Mouse (Mus musculus): ENCODE measurements at regions not wholly inside any gene's neighbourhood (a gene's known extent, or its start where the extent isn't known, plus 50 kb on each side); places are given as distances from the start of the nearest gene placed in this dataset.
"Not testable (repeated sequence)": the region's sequence is repeated elsewhere in the genome, so short reads cannot be mapped to it uniquely, and the experiment has no call there.

DNA sequence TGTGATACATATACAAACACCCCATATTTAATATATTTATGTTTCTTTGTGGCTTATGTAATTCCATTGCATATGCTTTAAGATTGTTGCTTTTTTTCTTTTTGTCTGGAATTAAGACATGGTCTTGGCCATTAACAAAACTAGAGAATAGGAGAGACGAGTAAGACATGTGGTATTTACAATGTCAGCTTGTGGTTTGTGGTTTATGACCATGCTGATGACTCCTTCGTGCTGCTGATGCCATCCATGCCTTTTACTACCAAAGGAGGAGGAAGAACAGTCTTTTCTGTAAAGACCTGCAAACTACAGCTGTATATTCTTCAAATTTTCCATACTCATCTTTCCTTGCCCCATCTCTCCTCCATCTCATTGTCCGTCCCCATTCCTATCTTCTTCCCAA lies 552.7 kb downstream of the Hdgfl1 start:
- no peak for DNase-seq

DNA sequence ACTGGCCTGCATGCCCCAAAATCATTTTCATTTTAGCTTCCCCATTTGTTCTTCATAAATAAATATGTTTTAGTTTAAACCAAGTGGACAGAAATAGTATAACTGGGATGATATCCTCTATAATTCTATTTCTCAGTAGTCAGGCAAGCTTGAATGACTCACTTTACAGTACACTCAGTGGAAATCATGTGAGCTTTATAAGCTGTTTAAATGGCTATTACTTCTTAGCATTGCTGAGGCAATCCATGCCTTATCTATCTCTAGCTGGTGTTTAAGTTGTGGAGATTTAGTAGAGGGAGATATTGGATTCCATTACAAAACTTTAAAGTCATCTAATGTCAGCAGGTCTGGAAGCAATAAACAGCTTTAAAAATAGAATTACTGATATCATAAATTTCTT lies 553.4 kb downstream of the Hdgfl1 start:
- no peak for DNase-seq

DNA sequence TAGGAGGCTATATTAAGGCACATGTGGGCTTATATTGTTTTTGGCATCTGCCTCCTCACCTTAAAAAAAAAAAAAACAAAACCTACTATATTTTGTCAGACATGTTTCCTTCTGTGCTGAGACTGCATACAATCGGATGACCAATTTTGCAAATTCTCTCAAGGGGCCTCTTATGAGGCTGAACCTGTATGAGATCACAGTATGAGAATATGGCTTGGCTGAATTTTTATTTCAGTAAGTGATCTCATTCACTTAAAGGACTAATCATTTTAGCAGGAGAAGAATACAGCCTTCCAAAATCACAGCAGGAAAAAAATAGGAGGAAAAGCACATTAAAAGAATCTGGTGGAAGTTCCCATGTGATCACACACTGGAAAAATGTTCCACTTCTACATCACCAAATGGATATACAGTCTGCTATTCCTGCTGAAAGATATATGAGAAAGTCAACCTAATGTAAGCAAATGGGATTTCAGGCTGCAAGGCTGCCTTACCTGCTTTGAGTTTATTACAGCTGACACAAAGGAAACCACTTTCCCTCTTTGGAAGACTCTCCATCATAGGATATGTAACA lies 564.3 kb downstream of the Hdgfl1 start:
- no peak for DNase-seq

DNA sequence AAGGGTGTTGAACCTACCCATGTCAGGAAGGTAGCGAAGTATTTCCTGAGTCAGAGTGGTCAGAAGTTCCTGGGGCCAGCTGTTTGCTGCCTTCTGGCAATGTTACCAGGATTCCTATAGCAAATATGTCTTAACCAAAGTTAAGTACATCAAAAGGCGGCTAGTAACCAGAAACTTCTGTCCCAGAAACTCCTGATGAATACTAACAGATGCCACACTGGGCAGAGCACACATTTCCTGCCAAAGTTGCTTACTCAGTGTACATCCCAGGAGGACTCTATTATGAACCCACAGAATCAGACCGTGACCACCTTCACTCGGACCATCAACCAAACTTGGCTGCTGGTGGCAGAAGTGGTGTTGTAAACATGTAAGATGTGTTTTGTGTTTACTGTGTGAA lies 575.3 kb downstream of the Hdgfl1 start:
- no peak for DNase-seq

DNA sequence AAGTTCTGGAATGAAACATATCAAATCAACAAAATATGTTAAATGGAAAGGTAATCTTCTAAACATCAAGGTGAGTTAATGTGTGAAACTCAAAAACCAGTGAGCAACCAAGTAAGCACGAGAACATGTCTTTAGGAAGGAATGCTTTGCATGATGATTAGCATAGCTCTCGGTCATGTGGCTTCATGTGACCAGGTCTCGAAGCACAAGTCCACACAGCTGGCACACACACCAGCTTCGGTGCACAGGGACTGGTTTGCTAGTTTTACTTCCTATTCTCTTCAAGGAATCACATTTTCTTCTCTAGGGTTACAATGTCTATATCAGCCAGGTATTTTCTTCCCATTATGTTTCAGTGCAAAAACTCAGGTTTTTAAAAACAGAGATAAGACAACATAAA lies 586.1 kb downstream of the Hdgfl1 start:
- no peak for DNase-seq

DNA sequence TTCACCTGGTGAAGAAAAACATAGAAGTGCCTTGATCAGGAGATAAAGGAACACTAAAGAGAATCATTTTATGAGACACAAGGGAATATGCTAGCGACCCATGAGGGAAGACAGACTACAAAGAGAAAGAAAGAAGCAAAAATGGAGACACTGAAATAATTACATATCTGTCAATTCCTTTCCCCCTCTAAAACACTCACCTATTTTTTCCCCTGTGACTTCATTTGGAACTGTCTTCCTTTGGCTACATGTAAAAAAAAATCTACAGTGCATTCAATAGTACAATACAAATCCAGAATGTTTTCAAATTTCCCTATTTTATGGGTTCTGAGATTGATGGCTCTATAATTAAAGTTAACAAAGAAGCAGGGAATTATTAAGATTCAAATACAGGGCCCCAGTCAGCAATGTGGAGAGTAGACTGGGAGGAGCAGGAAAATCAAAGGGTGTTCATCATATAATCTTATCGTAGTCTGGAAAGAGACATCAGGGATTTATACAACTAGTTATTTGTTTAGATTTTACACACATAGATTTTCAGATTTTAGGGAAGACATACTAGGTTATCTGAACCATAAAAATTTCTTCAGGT lies 598.0 kb downstream of the Hdgfl1 start:
- DNase-seq, result no peak

DNA sequence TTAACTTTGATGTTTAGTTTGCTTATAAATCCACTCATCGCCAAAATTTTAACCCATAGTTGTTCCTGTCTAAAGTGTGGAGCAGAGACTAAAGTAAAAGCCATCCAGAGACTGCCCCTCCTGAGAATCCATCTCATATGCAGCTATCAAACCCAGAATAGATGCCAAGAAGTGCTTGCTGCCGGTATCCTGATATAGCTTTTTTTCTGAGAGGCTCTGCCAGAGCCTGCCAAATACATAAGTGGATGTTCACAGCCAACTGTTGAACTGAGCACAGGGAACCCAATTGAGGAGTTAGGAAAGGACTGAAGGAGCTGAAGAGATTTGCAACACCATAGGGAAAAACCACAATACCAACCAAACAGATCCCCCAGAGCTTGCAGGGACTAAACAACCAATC lies 600.3 kb downstream of the Hdgfl1 start:
- DNase-seq, result no peak

DNA sequence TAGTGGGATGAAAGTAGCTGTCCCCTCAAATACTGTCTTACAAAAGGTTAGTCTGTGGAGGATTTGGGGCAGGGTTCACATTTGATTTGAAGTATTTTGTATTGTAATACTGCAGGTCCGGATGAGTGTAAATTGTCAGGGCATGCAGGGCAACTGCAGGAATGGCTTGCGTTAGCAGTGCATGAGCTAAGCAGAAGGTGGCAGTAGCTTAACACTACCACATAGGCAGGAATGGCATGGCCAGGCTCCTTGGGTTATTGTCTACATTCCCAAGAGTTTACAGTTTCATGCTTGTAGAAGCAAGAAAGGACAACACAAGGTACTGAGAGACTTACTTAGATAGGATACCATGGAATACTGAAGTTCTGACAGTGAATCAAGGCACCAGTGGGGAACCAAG lies 611.3 kb downstream of the Hdgfl1 start:
- no peak for DNase-seq

DNA sequence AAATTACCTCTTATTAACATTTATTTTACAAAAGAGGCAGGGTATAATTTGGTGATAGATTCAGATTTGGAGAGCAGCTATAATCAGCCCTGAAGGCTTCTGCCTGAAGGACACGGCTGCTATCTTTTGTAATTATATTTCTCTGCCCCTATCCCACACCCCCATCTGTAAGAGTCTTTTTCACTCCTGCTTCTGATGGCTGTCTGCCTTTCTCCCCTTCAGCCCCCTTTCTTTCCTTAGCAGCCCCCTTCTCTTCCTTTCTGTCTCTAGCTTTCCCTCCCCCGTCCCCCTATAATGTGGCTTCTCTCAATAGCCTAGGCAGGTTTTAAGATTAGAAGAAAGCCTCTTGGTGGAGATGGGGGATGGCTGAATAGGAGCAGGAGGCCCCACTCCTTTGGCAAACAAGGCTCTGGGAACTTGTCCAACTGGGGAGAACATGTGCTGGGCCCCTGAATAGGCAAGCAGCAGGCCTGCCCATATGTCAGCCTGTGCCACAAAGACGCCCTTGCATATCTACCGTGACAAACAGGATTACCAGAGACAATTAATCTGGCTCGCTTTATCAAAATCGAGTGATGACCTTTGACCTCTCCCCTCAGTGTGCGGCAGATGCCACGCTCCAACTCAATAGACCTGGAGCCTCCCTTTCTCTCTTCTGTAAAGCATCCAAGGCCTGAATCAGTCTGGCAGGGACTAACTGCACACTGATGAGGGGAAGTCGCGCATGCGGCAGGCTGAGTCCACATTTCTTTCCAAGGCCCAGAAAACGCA lies 615.1 kb downstream of the Hdgfl1 start:
- no peak for DNase-seq

DNA sequence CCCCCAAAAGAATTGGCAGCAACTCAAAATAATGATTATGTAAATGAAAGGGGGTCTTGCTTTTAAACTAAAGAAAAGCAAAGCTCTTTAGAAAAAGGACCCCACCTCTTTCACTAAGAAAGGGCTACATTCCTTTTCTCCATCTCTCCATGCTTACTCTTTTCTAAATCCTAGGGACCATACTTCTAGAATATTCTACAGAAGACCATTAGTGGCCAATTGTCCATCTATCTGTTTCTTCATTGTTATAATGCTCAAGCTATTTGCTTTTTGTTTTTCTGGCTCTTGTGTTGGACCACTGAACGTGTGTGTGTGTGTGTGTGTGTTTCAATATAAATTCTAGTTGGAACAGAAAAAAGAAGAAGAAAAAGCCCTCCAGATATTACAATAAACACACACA lies 615.7 kb downstream of the Hdgfl1 start:
- no peak for DNase-seq

DNA sequence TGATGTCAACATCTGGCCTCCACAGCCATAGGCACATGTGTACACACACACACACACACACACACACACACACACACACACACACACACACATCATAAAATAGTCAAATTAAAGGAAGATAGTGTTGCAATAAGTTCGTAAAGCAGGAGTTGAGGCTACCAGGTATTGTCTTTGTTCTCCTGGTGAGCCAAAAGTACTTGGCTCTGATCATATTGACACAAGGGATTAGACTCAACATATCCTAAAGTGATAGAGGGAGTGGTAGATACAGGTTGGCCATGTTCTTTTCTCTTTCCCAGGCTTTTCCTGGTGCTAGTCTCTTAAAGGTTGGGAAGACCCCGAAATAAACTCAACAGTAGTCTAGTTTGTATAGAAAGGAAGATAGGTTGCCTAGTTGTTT lies 616.9 kb downstream of the Hdgfl1 start:
- no peak for DNase-seq

DNA sequence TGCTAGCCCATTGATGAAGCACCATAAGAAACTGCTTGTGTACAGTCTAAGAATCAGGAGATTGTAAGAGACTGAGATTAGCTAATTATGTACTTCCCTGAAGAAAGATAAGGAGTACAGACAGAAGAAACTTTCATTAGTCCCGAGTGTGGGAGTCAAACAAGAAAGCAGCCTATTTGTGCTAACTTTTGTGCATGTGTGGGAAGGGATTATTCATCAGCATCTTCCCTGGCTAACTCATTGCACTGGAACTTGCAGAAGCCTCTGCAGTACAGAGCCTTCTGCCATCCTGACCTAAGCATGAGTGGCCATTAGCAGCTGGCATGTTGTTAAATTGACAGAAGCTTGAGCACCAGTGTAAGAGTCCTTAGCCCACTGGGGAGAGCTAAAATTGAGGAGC lies 619.5 kb downstream of the Hdgfl1 start:
- DNase-seq, result no peak

DNA sequence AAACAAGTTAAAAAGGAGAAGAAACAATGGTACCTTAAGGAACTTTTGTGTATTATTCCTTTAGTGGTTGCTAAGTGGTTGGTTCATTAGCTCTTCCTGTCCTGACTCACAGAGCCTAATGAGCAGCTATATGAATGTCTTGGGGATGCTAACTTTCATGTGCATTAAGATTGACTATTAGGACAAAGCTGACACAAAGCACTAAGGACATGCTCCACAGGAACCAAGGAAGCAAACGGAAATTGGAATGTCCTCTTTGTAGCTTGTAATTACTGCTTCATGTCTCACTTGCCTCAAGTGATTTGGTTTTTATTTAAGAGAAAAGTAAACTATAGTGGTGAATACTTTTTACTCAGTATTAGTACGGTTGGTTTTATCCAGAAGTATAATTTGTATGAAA lies 627.2 kb downstream of the Hdgfl1 start:
- DNase-seq, result no peak

DNA sequence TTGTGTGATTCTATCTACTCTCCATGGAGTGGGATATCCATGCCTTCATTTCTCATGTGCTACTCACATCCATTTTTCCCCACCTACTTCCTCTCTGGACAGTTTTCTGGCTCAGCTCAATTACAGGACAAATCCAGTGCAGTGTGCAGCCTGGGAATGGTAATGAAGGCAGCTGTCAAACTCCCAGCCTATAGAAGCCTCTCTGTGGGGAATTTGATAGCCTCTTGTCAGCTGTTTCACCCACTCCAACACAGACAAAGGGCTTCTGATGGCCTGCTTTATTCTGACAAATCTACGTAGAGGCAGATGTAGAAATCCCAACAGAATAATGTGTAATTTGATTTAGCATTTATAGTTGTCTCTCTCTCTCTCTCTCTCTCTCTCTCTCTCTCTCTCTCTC lies 650.6 kb downstream of the Hdgfl1 start:
- DNase-seq, result no peak

DNA sequence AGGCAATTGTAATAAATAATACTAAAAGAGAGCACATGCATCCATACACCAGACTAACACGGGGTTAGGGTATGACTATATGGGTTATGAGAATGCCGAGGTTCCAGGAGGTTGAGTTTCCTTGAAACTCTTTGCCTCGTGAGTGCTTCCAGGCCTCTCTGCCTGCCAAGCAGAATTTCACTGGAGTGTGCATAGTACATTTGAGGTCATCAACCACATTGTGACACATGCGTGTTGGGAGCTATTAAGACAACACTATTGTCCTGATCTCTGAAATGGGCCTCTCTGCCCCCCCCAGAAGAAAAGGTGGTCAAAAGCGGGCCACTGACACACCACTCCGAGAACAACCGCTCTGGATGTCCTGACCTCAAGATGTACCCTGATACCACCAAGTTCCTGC lies 655.8 kb downstream of the Hdgfl1 start:
- no peak for DNase-seq

DNA sequence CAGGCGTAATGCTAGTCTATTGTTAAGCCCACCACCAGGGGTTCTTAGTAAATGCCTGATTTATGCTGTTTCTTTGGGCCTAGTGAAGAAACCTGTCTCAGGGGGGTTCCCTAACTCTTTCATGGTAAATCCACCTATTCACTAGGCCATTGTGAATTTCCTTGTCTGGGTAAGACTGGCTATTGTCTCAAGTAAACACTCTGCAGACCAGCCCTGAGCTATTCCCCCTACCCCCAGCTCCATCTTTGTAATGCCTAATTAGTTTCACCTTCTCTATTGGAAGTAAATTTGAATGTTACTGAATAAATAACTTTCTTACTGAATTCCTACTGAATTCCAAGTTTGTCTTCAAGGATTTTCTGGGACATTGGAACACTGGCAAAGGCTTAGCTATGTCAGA lies 656.2 kb downstream of the Hdgfl1 start:
- not testable (repeated sequence) for DNase-seq

DNA sequence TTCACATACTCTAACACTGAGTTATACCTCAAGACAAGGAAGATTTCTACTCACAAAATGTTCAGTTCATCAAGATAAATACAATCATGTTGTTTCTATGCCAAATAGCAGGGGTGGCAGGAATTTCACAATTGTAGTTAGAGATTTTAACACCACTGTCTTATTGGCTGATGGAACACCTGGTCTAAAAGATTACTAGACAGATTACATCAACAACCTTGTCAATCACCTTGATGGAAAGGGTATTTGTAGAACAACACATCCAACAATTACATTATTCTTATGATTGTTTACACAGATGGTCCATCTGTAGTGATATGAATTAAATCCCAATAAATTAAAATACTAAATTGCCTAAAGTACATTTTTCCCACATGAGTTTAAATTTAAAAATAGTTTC lies 657.4 kb downstream of the Hdgfl1 start:
- DNase-seq, result no peak

DNA sequence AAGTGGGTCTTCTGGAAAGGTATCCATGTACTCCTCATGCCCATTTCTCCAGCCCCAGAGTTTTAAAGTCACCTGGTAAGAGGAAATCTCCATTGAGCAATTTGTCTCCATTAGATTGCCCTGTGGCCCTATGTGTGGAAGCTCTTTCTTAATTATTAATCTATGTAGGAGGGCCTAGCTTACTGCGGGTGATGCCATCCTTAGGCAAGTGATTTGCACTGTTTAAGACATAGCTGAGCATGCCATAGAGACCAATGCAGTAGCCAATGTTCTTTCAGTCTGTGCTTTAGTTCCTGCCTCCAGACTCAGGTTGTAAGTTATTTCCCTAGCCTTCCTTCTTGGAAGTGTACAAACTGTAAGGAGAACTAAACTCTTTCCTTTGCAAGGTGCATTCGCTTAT lies 661.0 kb downstream of the Hdgfl1 start:
- DNase-seq, result no peak

DNA sequence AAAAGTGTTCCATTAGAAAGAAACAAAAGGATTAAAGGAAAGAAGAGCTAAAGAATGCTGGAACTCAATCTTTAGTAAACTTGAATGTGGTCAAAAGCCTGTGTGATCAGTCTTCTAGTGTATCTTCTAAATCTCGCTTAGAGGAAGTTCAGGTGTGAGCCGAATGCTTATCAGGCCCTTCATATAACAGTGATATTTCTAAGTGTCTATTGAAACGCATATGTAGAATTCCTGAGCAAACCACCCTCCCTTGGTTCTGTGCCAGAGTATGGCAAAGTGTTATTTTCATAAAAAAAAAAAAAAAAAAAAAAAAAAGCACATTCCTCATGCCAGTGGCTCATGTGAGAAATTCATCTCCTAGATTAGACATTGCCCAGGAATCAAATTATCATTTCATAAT lies 681.2 kb downstream of the Hdgfl1 start:
- no peak for DNase-seq

DNA sequence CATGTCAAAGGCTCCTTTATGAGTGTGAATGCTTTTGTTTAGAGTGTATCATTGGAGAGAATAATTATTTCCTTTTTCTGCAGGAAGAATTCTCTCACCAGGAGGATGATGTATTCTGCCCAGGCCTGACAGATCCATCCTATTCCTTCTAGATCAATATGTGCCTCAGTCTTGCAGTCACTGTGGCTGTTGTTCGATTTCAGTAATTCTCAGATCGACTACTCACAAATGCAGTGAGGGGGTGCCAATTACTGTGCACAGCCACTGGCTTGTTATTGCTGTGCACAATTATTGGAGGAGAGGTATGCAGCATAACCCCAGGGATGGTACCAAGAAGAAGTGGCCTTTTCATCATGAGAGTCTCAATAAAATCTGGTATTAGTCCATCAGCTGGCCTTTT lies 689.2 kb downstream of the Hdgfl1 start:
- no peak for DNase-seq

DNA sequence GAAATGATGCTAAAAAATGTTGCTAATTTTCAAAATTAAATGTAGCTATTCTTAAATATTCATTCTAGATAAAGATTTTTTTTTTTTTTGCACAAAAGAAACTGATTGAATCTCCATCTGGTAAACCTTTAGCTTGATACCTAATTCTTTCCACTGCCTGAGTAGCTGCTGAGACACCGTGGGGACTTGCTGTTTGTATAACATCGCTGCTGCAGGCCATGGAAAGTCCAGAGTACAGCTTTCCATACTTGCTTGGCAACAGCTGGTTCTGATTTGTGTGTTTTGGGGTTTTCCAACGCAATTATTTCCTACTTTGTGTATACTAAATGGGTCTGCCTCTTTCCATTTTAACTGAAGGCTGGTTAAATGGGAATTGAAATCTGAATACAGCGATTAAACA lies 689.7 kb downstream of the Hdgfl1 start:
- DNase-seq, result no peak

DNA sequence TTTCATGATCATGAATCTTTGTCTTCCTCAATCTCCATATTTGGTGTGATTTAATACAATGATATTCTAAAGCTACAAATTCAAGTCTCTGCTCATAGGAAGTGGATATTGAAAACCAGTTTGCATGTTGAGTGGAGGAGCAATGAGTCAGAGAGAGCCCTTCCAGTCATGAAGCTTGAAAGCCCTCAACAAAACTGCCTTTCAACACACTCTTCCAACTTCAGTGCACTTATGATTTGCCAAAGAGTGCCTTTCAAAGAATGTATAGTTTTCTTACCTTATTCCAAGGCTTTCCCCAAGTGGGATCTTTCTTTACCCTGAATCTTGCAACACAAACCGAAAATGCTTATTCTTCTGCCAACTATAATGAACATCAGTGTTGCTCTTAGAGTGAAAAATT lies 690.6 kb downstream of the Hdgfl1 start:
- DNase-seq, result no peak

DNA sequence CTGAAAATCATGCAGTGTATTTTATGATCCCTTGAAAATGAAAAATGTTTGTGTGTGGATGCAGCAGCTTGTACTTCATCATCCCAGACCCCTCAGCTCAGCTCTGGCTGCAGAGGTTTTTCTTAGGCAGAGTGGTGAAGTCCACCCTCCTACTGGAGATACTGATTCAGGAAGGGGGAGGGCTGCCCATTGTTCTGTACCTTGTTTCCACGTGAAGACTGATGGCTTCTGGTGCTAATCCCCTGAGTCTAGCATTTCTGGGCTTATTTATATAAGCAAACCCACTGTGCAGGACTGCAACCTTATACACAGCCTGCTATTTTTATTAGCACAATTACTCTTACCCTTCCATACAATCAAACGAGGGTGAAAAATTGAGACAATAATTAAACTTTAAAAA lies 708.6 kb downstream of the Hdgfl1 start:
- no peak for DNase-seq

DNA sequence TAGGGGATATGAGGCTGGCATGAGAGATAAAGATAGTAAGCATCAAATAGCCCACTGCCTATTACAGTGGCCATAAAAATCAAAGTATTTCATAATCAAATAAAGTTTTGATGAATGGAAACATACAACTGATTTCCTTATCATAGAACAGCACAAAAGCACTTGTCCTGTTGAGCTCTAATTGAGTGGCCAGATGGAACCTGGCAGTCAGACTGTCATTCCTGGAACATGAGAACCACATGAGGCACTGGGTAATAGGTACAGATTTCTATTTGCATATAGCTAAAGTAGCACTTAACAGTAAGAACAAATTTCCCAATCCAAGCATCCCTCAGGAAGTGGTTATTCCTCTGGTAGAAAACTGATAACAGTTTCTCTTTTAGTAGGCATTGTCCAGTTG lies 732.3 kb downstream of the Hdgfl1 start:
- DNase-seq, result no peak

DNA sequence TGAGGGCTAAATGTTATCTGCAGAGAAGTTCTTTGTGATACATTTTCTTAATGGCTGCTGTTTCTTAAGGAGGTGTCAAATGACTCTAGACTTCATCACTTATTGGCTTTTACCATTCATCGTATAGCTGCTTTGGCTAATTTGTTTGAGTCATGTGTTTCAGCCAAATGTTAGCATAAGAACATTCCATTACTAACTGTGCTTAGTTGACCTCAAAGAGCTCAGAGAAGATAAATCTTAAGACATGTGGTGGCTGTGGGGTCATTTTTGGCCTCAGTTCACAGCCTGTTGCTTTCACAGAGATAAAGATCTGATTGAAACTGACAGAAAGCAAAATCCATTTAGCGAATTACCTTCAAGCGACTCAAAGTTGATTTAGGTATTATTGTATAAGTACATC lies 743.6 kb downstream of the Hdgfl1 start:
- DNase-seq, result no peak

Data from kidney, adult 11 months (tissue).